Mouse (Mus musculus): Measurements from ENCODE around the gene Mrgpra3. TPM values are rescaled to one million over a fixed set of nuclear protein-coding genes. Genes with fewer than 3 reads are reported as not detected.

Mrgpra3 gene
- polyA plus RNA-seq (2015; fragmentation: Nextera tagmentation; extraction: Ambion mirVana): not detected in 2 replicates

DNA sequence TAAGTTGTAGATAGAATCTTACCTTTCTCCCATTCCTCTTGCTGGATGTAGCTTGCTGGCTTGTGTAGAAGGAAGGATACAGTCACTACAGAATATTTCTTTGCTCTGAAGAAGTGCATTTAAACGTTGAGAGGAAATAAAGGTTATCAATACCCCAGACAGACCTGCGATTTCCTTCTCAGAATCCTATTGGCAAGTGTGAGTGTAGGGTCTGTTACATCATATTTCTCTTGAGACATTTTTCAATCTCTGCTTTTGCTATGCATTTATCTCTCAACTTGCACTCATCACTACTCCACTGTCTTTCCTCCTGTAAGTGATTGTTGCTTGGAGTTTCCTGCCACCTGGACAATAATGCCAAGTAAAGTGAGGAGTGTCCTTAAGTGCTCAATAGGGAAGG, at the start of gene Mrgpra3:
Mrgpra3 (minus strand) TSS at position 101 of the 400 bp plus-strand sequence.
- Histone ChIP-seq H3K4me1 (ENCODE audit: control insufficient read depth, low read depth, low read length) (no peaks in the 10 kb centered on the region), H3K27me3 (ENCODE audit: control insufficient read depth, insufficient read depth, low read depth, low read length) (no peaks in the 10 kb centered on the region), H3K4me2 (ENCODE audit: low read depth, low read length) (no peak within 1 kb of the TSS), H3K27ac (ENCODE audit: low read length) (no peak within 1 kb of the TSS), H3K36me3 (ENCODE audit: control insufficient read depth, insufficient read depth) (no peaks in the 10 kb centered on the region), H3K9me3 (replicated peaks; ENCODE audit: control insufficient read depth, low read length) (no peaks in the 10 kb centered on the region), H3K4me3 (ENCODE audit: low read depth, low read length) (no peak within 1 kb of the TSS), H3K9ac (ENCODE audit: low read depth, low read length) (no peak within 1 kb of the TSS)
- no peak for ATAC-seq (ENCODE audit: low read depth)
- WGBS (ENCODE audit: insufficient replicate concordance): 33% methylated on average over 2 of the region's 2 CpGs

Other genes with a start within 250 kb of the Mrgpra3 start
- gene Mrgpra1, start 247.1 kb downstream of the Mrgpra3 start, polyA plus RNA-seq (2015; fragmentation: Nextera tagmentation; extraction: Ambion mirVana): not detected in 2 replicates
- gene Mrgpra2a, start 149.2 kb downstream of the Mrgpra3 start, polyA plus RNA-seq (2015; fragmentation: Nextera tagmentation; extraction: Ambion mirVana): 0.63 and 1.1 TPM in 2 replicates
- gene Mrgpra2b, start 72.5 kb downstream of the Mrgpra3 start, polyA plus RNA-seq (2015; fragmentation: Nextera tagmentation; extraction: Ambion mirVana): 1.9 and 2.5 TPM in 2 replicates